Mouse (Mus musculus) neural tube, embryonic 11.5 days (tissue): ENCODE data around the gene Cdc73. TPM values are rescaled to one million over a fixed set of nuclear protein-coding genes. Genes with fewer than 3 reads are reported as not detected.

Experiments used
- ATAC-seq: fragments of 200-750 bp; cut with Nextera tagmentation; 2 replicates; pipeline ENCODE4 v1.8.0; 2017; ENCODE audit warnings: moderate number of reproducible peaks, mild to moderate bottlenecking, moderate TSS enrichment, moderate library complexity; ENCODE audit not compliant: insufficient read depth, low FRiP score, low TSS enrichment
- DNase-seq: peaks from one replicate; pipeline ENCODE4 v3.0.0-alpha.2; 2015; ENCODE audit warnings: low spot score
- H3K27ac ChIP-seq: fragments of 300-500 bp; sonication (generic); 2 replicates; pipeline ENCODE4 v1.5.1; 2014; ENCODE audit warnings: low read depth, mild to moderate bottlenecking, low read length
- H3K27me3 ChIP-seq: fragments of 300-500 bp; sonication (generic); 2 replicates; pipeline ENCODE4 v1.6.1; 2014; ENCODE audit warnings: mild to moderate bottlenecking, low read length, mixed read lengths; ENCODE audit not compliant: control insufficient read depth, insufficient read depth
- H3K36me3 ChIP-seq: fragments of 300-500 bp; sonication (generic); 2 replicates; pipeline ENCODE4 v1.6.1; 2014; ENCODE audit warnings: mild to moderate bottlenecking, low read length, moderate library complexity, mixed read lengths; ENCODE audit not compliant: control insufficient read depth, insufficient read depth
- H3K4me1 ChIP-seq: fragments of 300-500 bp; sonication (generic); 2 replicates; pipeline ENCODE4 v1.6.1; 2014; ENCODE audit warnings: low read length, mixed read lengths; ENCODE audit not compliant: control insufficient read depth, insufficient read depth
- H3K4me2 ChIP-seq: fragments of 300-500 bp; sonication (generic); 2 replicates; pipeline ENCODE4 v1.6.1; 2014; ENCODE audit warnings: low read depth, mild to moderate bottlenecking, moderate library complexity
- H3K4me3 ChIP-seq: fragments of 300-500 bp; sonication (generic); 2 replicates; pipeline ENCODE4 v1.5.1; 2014; ENCODE audit warnings: low read depth, low read length
- H3K9ac ChIP-seq: fragments of 300-500 bp; sonication (generic); 2 replicates; pipeline ENCODE4 v1.6.1; 2014; ENCODE audit warnings: mild to moderate bottlenecking, low read length
- H3K9me3 ChIP-seq: fragments of 300-500 bp; sonication (generic); 2 replicates; pipeline ENCODE4 v1.6.1; 2016; ENCODE audit warnings: low read length; ENCODE audit not compliant: control insufficient read depth
- WGBS: fragments of 180-500 bp; shearing (Covaris S2); extraction: QIAGEN DNeasy Blood & Tissue Kit; methylation state at CpG from one replicate; pipeline ENCODE4 v1.1.7; 2014; 5-methylcytosine and 5-hydroxymethylcytosine counted together
- polyA plus RNA-seq: library from polyadenylated mRNA; unstranded; fragments of >200 nt; fragmentation: Nextera tagmentation; extraction: Ambion mirVana; gene quantifications from 2 replicates; pipeline ENCODE4 v1.2.1, GENCODE M21; 2014

Gene Cdc73
- polyA plus RNA-seq, 1 experiment from 2014 or later = 23.3 TPM

GRCm38 (mm10) chr1:143646219-143646618 is 56.5 kb downstream of the Cdc73 start:
- WGBS = 71% methylated on average over 4 of the region's 4 CpGs
- H3K9ac ChIP-seq = no peak overlapping the region
- no peak overlapping the region for H3K27ac ChIP-seq
- H3K9me3 ChIP-seq = no peaks in the 10 kb centered on the region
- H3K4me1 ChIP-seq = no peaks in the 10 kb centered on the region
- no peaks in the 10 kb centered on the region for H3K36me3 ChIP-seq
- ATAC-seq (no peak), DNase-seq (no peak)
- H3K27me3 ChIP-seq = no peaks in the 10 kb centered on the region
- no peak overlapping the region for H3K4me3 ChIP-seq
- no peak overlapping the region for H3K4me2 ChIP-seq

GRCm38 (mm10) chr1:143645386-143645785 is 57.3 kb downstream of the Cdc73 start:
- no peak for DNase-seq
- Histone ChIP-seq H3K36me3 (no peaks in the 10 kb centered on the region), H3K9me3 (no peaks in the 10 kb centered on the region), H3K4me1 (no peaks in the 10 kb centered on the region), H3K27me3 (no peaks in the 10 kb centered on the region), H3K4me3 (no peak overlapping the region), H3K27ac (no peak overlapping the region), H3K9ac (no peak overlapping the region), H3K4me2 (no peak overlapping the region)
- WGBS = 63% methylated on average over 4 of the region's 4 CpGs
- ATAC-seq = no peak

GRCm38 (mm10) chr1:143644221-143644620 is 58.5 kb downstream of the Cdc73 start:
- Histone ChIP-seq H3K4me3 (no peak overlapping the region), H3K27me3 (no peaks in the 10 kb centered on the region), H3K27ac (no peak overlapping the region), H3K9ac (no peak overlapping the region), H3K4me2 (no peak overlapping the region), H3K9me3 (no peaks in the 10 kb centered on the region), H3K36me3 (no peaks in the 10 kb centered on the region), H3K4me1 (no peaks in the 10 kb centered on the region)
- DNase-seq (no peak), ATAC-seq (peak; percentile 52; the same call in 1 of the 2 replicates)
- WGBS = 93% methylated on average over 2 of the region's 2 CpGs

GRCm38 (mm10) chr1:143640650-143641407 is 61.9 kb downstream of the Cdc73 start, which contains the start of gene B3galt2:
Gene B3galt2, plus strand, starts transcription at chr1:143640664.
- Histone ChIP-seq H3K27me3 (no peaks in the 10 kb centered on the region), H3K4me2 (peak within 1 kb of the TSS; percentile 27), H3K36me3 (no peaks in the 10 kb centered on the region), H3K4me1 (no peaks in the 10 kb centered on the region), H3K9ac (peak within 1 kb of the TSS; percentile 27; the same call in 1 of the 2 replicates), H3K9me3 (no peaks in the 10 kb centered on the region), H3K27ac (peak within 1 kb of the TSS; percentile 84), H3K4me3 (peak within 1 kb of the TSS; percentile 14)
- DNase-seq (peak; percentile 47), ATAC-seq (peak; percentile 81)
- 49% methylated on average over 15 of the region's 15 CpGs for WGBS

GRCm38 (mm10) chr1:143632854-143633587 is 69.7 kb downstream of the Cdc73 start:
- Histone ChIP-seq H3K9me3 (no peaks in the 10 kb centered on the region), H3K27ac (no peak overlapping the region), H3K36me3 (no peaks in the 10 kb centered on the region), H3K4me1 (no peaks in the 10 kb centered on the region), H3K4me2 (no peak overlapping the region), H3K4me3 (no peak overlapping the region), H3K9ac (no peak overlapping the region), H3K27me3 (no peaks in the 10 kb centered on the region)
- WGBS = 93% methylated on average over 2 of the region's 2 CpGs
- no peak for DNase-seq
- no peak for ATAC-seq

GRCm38 (mm10) chr1:143632361-143632760 is 70.3 kb downstream of the Cdc73 start:
- no peaks in the 10 kb centered on the region for H3K9me3 ChIP-seq
- no peak overlapping the region for H3K4me2 ChIP-seq
- H3K4me1 ChIP-seq = no peaks in the 10 kb centered on the region
- H3K27ac ChIP-seq = no peak overlapping the region
- 81% methylated on average over 1 of the region's 1 CpGs for WGBS
- no peaks in the 10 kb centered on the region for H3K27me3 ChIP-seq
- H3K36me3 ChIP-seq = no peaks in the 10 kb centered on the region
- H3K4me3 ChIP-seq = no peak overlapping the region
- DNase-seq (no peak), ATAC-seq (no peak)
- H3K9ac ChIP-seq = no peak overlapping the region

GRCm38 (mm10) chr1:143631337-143631736 is 71.4 kb downstream of the Cdc73 start:
- ATAC-seq = no peak

GRCm38 (mm10) chr1:143622634-143623033 is 80.1 kb downstream of the Cdc73 start:
- H3K4me2 ChIP-seq = no peak overlapping the region
- no peak overlapping the region for H3K4me3 ChIP-seq
- H3K27me3 ChIP-seq = no peaks in the 10 kb centered on the region

More at GRCm38 (mm10) chr1:143631337-143631736, 71.4 kb downstream of the Cdc73 start:
- no peaks in the 10 kb centered on the region for H3K27me3 ChIP-seq
- H3K9ac ChIP-seq = no peak overlapping the region
- no peaks in the 10 kb centered on the region for H3K4me1 ChIP-seq
- H3K27ac ChIP-seq = no peak overlapping the region
- 58% methylated on average over 7 of the region's 7 CpGs for WGBS
- H3K4me3 ChIP-seq = no peak overlapping the region
- no peaks in the 10 kb centered on the region for H3K9me3 ChIP-seq
- no peak for DNase-seq
- H3K36me3 ChIP-seq = no peaks in the 10 kb centered on the region; the same call in 1 of the 2 replicates
- no peak overlapping the region for H3K4me2 ChIP-seq

More at GRCm38 (mm10) chr1:143622634-143623033, 80.1 kb downstream of the Cdc73 start:
- DNase-seq (no peak), ATAC-seq (no peak)
- H3K4me1 ChIP-seq = no peaks in the 10 kb centered on the region
- H3K9me3 ChIP-seq = no peaks in the 10 kb centered on the region
- WGBS = 85% methylated on average over 1 of the region's 1 CpGs
- no peak overlapping the region for H3K27ac ChIP-seq
- H3K9ac ChIP-seq = no peak overlapping the region
- H3K36me3 ChIP-seq = no peaks in the 10 kb centered on the region; the same call in 1 of the 2 replicates
